Mouse (Mus musculus) thymus, adult 2 months (tissue): ENCODE results near the gene Inca1. TPM values are rescaled to one million over a fixed set of nuclear protein-coding genes. Genes with fewer than 3 reads are reported as not detected.

Experiments used
- DNase-seq: peaks from one replicate; pipeline ENCODE4 v3.0.0; 2021
- H3K27ac ChIP-seq: fragments of 200-500 bp; 2 replicates; pipeline ENCODE4 v1.5.1; 2012; ENCODE audit warnings: low read length, control low read depth; ENCODE audit not compliant: control insufficient read depth, insufficient read depth
- H3K27me3 ChIP-seq: fragments of 200-500 bp; 2 replicates; pipeline ENCODE4 v1.6.1; 2012; ENCODE audit warnings: mild to moderate bottlenecking, low read length, moderate library complexity, mixed read lengths; ENCODE audit not compliant: control insufficient read depth, insufficient read depth
- H3K36me3 ChIP-seq: fragments of 200-500 bp; 2 replicates; pipeline ENCODE4 v1.6.1; 2012; ENCODE audit warnings: mild to moderate bottlenecking, low read length, moderate library complexity; ENCODE audit not compliant: control insufficient read depth, insufficient read depth
- H3K4me1 ChIP-seq: fragments of 200-500 bp; replicated peaks from 2 replicates; pipeline ENCODE4 v1.6.1; 2012; ENCODE audit warnings: low read length; ENCODE audit not compliant: control insufficient read depth, insufficient read depth
- H3K4me3 ChIP-seq: fragments of 200-500 bp; 2 replicates; pipeline ENCODE4 v1.5.1; 2012; ENCODE audit warnings: mild to moderate bottlenecking, low read length, control low read depth, moderate library complexity; ENCODE audit not compliant: control insufficient read depth, insufficient read depth
- CTCF ChIP-seq: fragments of 200-500 bp; IDR thresholded peaks from 2 replicates; pipeline ENCODE4 v1.5.1; 2012; ENCODE audit warnings: mild to moderate bottlenecking, control low read depth, low read length, moderate library complexity, borderline replicate concordance; ENCODE audit not compliant: control insufficient read depth, poor library complexity, insufficient read depth; ENCODE audit errors: extremely low read depth
- POLR2A ChIP-seq: fragments of 200-500 bp; IDR thresholded peaks from 2 replicates; pipeline ENCODE4 v1.6.1; 2012; ENCODE audit warnings: mild to moderate bottlenecking, low read length, control low read depth, moderate library complexity; ENCODE audit not compliant: control insufficient read depth, poor library complexity, insufficient read depth; ENCODE audit errors: extremely low read depth
- WGBS: fragments of 180-500 bp; shearing (Covaris S2); methylation state at CpG from one replicate; pipeline ENCODE4 v1.1.7; 2018; 5-methylcytosine and 5-hydroxymethylcytosine counted together
- polyA plus RNA-seq: library from polyadenylated mRNA; depleted of rRNA; stranded (reverse); fragments of >200 nt; gene quantifications from 2 replicates; pipeline ENCODE4 v1.2.3, GENCODE M21; 2012

The Inca1 gene
- polyA plus RNA-seq, 1 experiment = 1.9 TPM

- peaks cover 28% of the 10 kb centered on the region for H3K36me3 ChIP-seq
- TF ChIP-seq CTCF = no peak
- no peak for TF ChIP-seq POLR2A
- WGBS = 98% methylated on average over 3 of the region's 3 CpGs
- no peaks in the 10 kb centered on the region for H3K4me1 ChIP-seq
- no peak overlapping the region for H3K4me3 ChIP-seq
- no peaks in the 10 kb centered on the region for H3K27me3 ChIP-seq
- no peak overlapping the region for H3K27ac ChIP-seq
- no peak for DNase-seq
These were observed 21.1 kb upstream of the Inca1 start for GRCm38 (mm10) chr11:70721072-70721471.

GRCm38 (mm10) chr11:70720567-70720966 is 20.6 kb upstream of the Inca1 start:
- no peak for DNase-seq
- 42% methylated on average over 3 of the region's 3 CpGs for WGBS
- Histone ChIP-seq H3K36me3 (peaks cover 23% of the 10 kb centered on the region), H3K27ac (no peak overlapping the region), H3K4me1 (no peaks in the 10 kb centered on the region), H3K27me3 (no peaks in the 10 kb centered on the region), H3K4me3 (no peak overlapping the region)
- TF ChIP-seq POLR2A = no peak

- H3K4me1 ChIP-seq = no peaks in the 10 kb centered on the region
- H3K36me3 ChIP-seq = peaks cover 5% of the 10 kb centered on the region; the same call in 1 of the 2 replicates
These were observed 18.5 kb upstream of the Inca1 start for GRCm38 (mm10) chr11:70718481-70718880.

GRCm38 (mm10) chr11:70715832-70716231 is 15.9 kb upstream of the Inca1 start:
- WGBS = 91% methylated on average over 6 of the region's 6 CpGs
- DNase-seq = no peak
- Histone ChIP-seq H3K36me3 (peaks cover 5% of the 10 kb centered on the region), H3K27me3 (no peaks in the 10 kb centered on the region), H3K4me3 (no peak overlapping the region), H3K27ac (no peak overlapping the region), H3K4me1 (no peaks in the 10 kb centered on the region)
- TF ChIP-seq CTCF = no peak
- TF ChIP-seq POLR2A = no peak

More at GRCm38 (mm10) chr11:70718481-70718880, 18.5 kb upstream of the Inca1 start:
- no peak for TF ChIP-seq POLR2A
- no peak for TF ChIP-seq CTCF
- WGBS = 91% methylated on average over 5 of the region's 5 CpGs
- no peak overlapping the region for H3K27ac ChIP-seq
- no peak overlapping the region for H3K4me3 ChIP-seq
- DNase-seq = no peak
- no peaks in the 10 kb centered on the region for H3K27me3 ChIP-seq

- Histone ChIP-seq H3K27ac (no peak overlapping the region), H3K4me1 (no peaks in the 10 kb centered on the region), H3K36me3 (peaks cover 10% of the 10 kb centered on the region), H3K27me3 (no peaks in the 10 kb centered on the region), H3K4me3 (no peak overlapping the region)
- TF ChIP-seq POLR2A = no peak
- no peak for TF ChIP-seq CTCF
- DNase-seq = no peak
- 98% methylated on average over 6 of the region's 6 CpGs for WGBS
These were observed 13.3 kb upstream of the Inca1 start for GRCm38 (mm10) chr11:70713222-70713621.

GRCm38 (mm10) chr11:70711026-70711425 is 11.1 kb upstream of the Inca1 start:
- Histone ChIP-seq H3K27me3 (no peaks in the 10 kb centered on the region), H3K4me3 (no peak overlapping the region), H3K4me1 (no peaks in the 10 kb centered on the region), H3K27ac (no peak overlapping the region), H3K36me3 (peaks cover 24% of the 10 kb centered on the region)
- 96% methylated on average over 10 of the region's 10 CpGs for WGBS
- TF ChIP-seq CTCF (no peak), POLR2A (no peak)
- no peak for DNase-seq

GRCm38 (mm10) chr11:70706127-70706526 is 6.2 kb upstream of the Inca1 start:
- Histone ChIP-seq H3K4me1 (peaks cover 5% of the 10 kb centered on the region), H3K27me3 (no peaks in the 10 kb centered on the region), H3K4me3 (no peak overlapping the region), H3K36me3 (peaks cover 41% of the 10 kb centered on the region), H3K27ac (no peak overlapping the region)
- 88% methylated on average over 3 of the region's 3 CpGs for WGBS
- no peak for TF ChIP-seq POLR2A
- TF ChIP-seq CTCF = no peak
- no peak for DNase-seq
